Mouse (Mus musculus): ENCODE measurements around the gene Pqlc2. TPM values are rescaled to one million over a fixed set of nuclear protein-coding genes. Genes with fewer than 3 reads are reported as not detected.

Gene Pqlc2
- total RNA-seq, 2 experiments from 2014 or later, result 15.1 to 15.4 TPM

DNA sequence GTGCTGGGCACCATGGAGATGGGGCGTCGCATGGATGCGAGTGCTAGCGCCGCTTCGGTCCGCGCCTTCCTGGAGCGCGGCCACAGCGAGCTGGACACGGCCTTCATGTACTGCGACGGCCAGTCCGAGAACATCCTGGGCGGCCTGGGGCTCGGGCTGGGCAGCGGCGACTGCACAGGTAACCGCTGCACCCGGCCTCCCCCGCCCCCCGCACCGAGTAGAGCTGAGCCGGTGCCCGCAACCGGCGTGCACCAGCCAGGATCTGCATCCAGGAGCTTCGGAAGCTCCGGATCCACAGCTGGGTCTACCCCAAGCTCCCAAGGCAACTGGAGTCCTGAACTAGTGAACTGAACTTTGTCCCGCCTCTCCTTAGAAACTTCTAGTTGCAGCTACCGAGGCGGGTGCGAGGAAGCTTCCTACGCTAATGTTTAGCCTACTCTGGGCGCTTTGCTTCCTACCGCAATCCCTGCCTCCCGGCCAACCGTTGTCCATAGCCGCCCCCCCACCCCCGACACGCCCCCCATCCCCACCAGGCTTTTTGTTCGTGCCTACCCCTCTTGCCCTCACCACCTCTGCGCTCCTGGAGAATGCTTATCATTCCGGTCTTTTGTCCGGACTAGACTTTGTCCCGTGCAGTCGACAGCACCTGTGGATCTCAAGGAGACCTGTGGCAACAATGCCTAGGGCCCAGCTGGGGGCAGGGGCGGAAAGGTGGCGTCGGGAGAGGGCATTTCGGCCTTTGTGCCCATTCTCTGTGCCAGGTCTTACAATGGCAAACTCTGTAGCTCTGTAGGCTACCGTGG lies 592 bp upstream of the Pqlc2 start:
- intact Hi-C loops (cut with DNase I), result no loop called here
- no peak for DNase-seq (ENCODE audit: low spot score in 2 of 2)

DNA sequence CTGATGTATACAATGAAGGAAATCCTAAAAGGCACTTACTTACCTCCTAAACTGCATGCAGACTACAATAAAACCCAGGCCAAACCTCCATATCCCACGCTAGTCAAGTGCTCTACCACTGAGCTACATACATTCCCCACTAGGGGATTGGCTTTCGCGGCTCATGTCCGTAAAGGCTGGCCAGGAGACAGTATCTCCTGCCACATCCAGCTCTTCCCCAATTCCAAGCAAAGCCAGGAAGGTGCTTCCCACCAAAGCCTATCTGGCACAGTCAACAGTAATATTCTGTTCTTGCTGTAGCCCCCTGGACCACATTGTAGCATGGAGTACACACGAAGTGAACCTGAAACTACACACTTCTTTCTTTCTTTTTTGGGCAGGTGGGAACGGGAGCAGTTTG lies 857 bp downstream of the Pqlc2 start:
- DNase-seq (ENCODE audit: low spot score in 2 of 2), result no peak
- intact Hi-C loops (cut with DNase I), result no loop called here

DNA sequence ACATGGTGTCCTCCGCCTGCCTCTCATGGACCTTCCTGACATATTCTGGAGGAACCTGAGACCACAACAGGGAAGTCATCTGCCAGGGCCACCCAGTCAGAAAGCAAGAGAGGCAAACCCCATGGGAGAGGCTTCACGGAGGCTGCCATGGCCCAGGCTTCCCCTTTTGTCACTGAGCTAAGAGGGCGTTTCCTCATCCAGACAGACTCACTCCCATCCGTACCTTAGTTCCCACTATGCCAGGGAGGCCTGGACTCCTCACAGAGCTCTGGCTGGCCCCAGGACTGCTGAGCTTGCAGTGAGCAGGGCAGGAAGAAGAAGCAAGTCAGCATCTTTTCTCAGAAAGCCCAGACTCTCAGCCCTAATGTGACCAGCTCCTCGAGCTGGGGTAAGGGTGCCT lies 2.6 kb downstream of the Pqlc2 start:
- no peak for DNase-seq (ENCODE audit: low spot score in 2 of 2)
- intact Hi-C loops (cut with DNase I), result no loop called here

- intact Hi-C loops (cut with DNase I), result no loop called here
- DNase-seq (ENCODE audit: low spot score in 2 of 2), result no peak
These were observed 5.0 kb downstream of the Pqlc2 start for GRCm38 (mm10) chr4:139305521-139305920.

GRCm38 (mm10) chr4:139302241-139302640 lies 8.3 kb downstream of the Pqlc2 start:
- DNase-seq (ENCODE audit: low spot score in 2 of 2), result no peak
- intact Hi-C loops (cut with DNase I), result no loop called here

GRCm38 (mm10) chr4:139301780-139302179 lies 8.7 kb downstream of the Pqlc2 start:
- intact Hi-C loops (cut with DNase I), result no loop called here

GRCm38 (mm10) chr4:139298671-139299366 lies 11.7 kb downstream of the Pqlc2 start:
- no peak for DNase-seq (ENCODE audit: low spot score in 2 of 2)
- intact Hi-C loops (cut with DNase I), result no loop called here

More at GRCm38 (mm10) chr4:139301780-139302179, 8.7 kb downstream of the Pqlc2 start:
- DNase-seq (ENCODE audit: low spot score in 2 of 2), result no peak

DNA sequence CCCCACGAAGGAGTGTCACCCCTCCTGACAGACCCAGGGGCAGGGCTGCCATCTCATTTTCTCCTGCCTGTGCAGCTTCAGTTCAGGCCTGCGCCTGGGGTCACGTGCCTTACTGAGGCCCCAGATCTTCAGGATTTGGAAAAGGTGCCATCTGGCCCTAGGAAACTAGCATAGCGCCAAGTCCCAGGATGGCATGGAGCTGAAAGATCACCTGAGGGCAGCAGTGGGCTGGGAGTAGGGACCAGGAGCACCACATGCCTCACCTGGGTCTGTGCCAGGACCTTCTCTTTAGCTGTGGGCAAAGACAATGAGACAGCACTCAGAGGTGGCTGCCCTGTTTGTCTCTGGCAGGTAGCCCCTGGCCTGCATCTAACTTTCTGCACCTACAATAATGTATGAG lies 12.9 kb downstream of the Pqlc2 start:
- peak; percentile 39 to 55 for DNase-seq (ENCODE audit: low spot score in 2 of 2)
- intact Hi-C loops (cut with DNase I), result no loop called here

DNA sequence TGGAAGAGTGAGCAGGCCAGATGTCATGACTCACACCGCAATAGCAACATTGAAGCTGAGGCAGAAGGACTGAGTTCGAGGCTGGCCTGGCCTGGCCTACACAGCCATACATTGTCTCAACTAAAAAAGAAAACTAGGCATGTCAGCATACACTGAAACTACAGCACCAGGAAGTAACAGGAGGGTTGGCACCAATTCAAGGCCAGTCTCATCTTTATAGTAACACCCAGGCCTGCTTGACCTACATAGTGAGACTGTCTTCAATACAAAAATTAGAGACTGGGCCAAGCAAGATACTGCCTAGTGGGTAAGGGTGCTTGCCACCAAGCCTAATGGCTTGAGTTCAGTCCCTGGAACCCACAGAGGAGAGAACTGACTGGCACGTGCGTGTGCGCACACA lies 18.5 kb downstream of the Pqlc2 start:
- intact Hi-C loops (cut with DNase I), result no loop called here
- DNase-seq (ENCODE audit: low spot score in 2 of 2), result peak; percentile 33 to 60

GRCm38 (mm10) chr4:139291099-139291498 lies 19.4 kb downstream of the Pqlc2 start:
- intact Hi-C loops (cut with DNase I), result no loop called here
- peak; percentile 45 to 66 for DNase-seq (ENCODE audit: low spot score in 2 of 2)

GRCm38 (mm10) chr4:139289017-139289416 lies 21.5 kb downstream of the Pqlc2 start:
- peak; percentile 63 to 76 for DNase-seq (ENCODE audit: low spot score in 2 of 2)
- intact Hi-C loops (cut with DNase I), result no loop called here

- DNase-seq (ENCODE audit: low spot score in 2 of 2), result peak; percentile 85 to 89
- intact Hi-C loops (cut with DNase I), result loop anchor here (2.0 kb wide), 1 partner anchor 200 kb away; no protein-coding TSS in a partner anchor
These were observed 23.2 kb downstream of the Pqlc2 start for GRCm38 (mm10) chr4:139287122-139287863.

DNA sequence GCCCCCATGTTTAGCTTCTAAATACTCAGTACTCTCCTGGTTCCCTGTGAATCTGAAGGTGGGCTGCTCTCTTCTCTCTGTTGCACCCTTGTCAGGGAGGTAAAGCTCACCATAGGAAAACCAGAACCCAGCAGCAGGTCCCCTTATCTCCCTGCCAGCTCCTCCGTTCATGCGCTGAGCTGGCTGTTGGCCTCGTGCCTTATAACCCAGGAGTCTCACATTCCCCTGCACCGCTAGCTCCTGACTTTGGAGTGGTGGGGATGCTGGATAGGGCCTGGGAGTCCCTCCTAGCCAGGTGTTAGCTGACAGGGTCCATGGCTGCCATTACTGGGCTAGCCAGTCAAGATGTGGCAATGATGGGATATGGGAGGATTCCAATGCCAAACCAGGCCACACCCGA lies 24.3 kb downstream of the Pqlc2 start:
- intact Hi-C loops (cut with DNase I), result loop anchor here (2.0 kb wide), 1 partner anchor 199 kb away; no protein-coding TSS in a partner anchor
- no peak for DNase-seq (ENCODE audit: low spot score in 2 of 2)

DNA sequence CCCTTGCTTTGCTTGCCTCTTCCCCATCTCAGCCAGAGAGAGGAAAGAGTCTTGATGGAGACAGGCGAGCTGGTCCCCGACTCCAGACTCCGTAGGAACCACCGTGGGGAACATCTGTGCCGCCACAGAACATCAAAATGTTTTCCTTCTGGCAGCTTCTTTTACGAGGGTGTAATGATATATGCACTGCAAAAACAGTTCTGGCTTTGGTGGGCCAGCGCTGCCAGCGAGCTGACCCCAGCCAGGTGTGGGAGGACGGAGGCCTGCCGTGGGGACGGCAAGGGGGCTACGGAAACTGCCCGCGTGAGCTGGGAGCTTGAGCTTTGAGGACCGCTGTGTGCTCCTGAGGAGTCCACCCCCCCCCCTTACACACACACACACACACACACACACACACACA lies 25.6 kb downstream of the Pqlc2 start:
- DNase-seq (ENCODE audit: low spot score in 2 of 2), result no peak
- intact Hi-C loops (cut with DNase I), result no loop called here

DNA sequence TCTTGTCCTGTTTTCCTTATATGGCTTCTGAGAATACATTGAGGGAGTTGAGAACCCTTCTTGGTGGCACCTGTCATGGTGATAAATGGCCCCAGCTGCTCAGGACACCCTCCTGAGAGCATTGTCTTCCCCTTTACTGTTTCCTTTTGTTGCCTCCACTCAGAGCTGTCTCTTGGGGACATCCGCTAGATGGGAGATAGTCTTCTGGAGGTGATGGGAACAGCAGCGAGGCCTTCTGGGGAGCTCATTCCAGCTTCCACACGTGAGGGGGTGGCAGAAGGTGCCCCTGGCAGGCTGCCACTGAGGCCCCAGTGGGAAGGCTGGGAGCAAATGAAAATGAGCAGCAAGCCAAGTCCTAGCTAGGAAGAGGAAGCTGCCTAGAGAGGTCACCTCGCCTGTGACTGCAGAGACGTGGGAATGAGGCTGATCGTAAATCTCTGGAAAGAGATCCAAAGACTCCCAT lies 27.5 kb downstream of the Pqlc2 start:
- intact Hi-C loops (cut with DNase I), result no loop called here
- DNase-seq (ENCODE audit: low spot score in 2 of 2), result no peak

DNA sequence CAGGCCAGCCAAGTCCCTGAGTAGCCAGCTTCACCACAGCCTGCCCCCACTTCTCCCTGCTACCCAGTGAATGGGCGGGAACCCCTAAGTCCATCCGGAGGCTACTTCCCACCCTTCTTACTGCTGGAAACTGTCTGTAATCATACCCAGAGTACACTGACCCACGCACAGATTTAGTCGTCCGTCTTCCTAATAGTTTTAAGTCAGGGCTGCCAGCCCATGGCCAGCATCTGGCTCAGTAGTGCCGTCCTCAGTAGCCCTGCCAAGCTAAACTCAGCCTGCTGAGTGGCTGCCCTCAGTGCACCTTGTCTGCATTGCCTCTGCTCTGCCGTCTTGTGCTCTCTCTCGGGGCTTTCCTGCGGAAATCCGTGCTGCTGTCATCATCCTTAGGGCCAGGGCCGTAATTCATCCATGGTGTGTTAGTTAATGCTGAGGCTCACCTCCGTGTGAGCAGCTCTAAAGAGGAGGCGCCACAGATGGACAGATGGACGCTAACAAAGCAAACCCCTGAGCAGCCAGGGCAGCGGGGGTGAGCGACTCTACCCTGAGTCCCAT lies 28.6 kb downstream of the Pqlc2 start:
- intact Hi-C loops (cut with DNase I), result no loop called here
- no peak for DNase-seq (ENCODE audit: low spot score in 2 of 2)

GRCm38 (mm10) chr4:139280530-139280929 lies 30.0 kb downstream of the Pqlc2 start:
- intact Hi-C loops (cut with DNase I), result no loop called here
- no peak for DNase-seq (ENCODE audit: low spot score in 2 of 2)

GRCm38 (mm10) chr4:139276411-139276810 lies 34.1 kb downstream of the Pqlc2 start:
- intact Hi-C loops (cut with DNase I), result no loop called here
- no peak for DNase-seq (ENCODE audit: low spot score in 2 of 2)

- intact Hi-C loops (cut with DNase I), result no loop called here
- DNase-seq (ENCODE audit: low spot score in 2 of 2), result no peak
These were observed 35.9 kb downstream of the Pqlc2 start for GRCm38 (mm10) chr4:139274573-139274972.
